Mouse (Mus musculus): Measurements from ENCODE around the gene Gm20458. TPM values are rescaled to one million over a fixed set of nuclear protein-coding genes. Genes with fewer than 3 reads are reported as not detected.

Gene Gm20458
- polyA plus RNA-seq, 1 experiment from 2014 or later, result 10.0 TPM

GRCm38 (mm10) chr2:164486258-164487114 lies 25.7 kb downstream of the Gm20458 start:
- Histone ChIP-seq H3K4me2 (replicated peaks) (peak overlapping the region; percentile 99), H3K27me3 (ENCODE audit: control insufficient read depth, insufficient read depth, low read length) (peaks cover 4% of the 10 kb centered on the region), H3K36me3 (replicated peaks; ENCODE audit: control insufficient read depth, insufficient read depth) (peaks cover 14% of the 10 kb centered on the region; the same call in 1 of the 2 replicates), H3K9me3 (ENCODE audit: control insufficient read depth, low read length) (no peaks in the 10 kb centered on the region), H3K9ac (peak overlapping the region; percentile 53), H3K27ac (no peak overlapping the region), H3K4me3 (replicated peaks; ENCODE audit: low read length) (peak overlapping the region; percentile 73), H3K4me1 (replicated peaks; ENCODE audit: control insufficient read depth, insufficient read depth, low read length) (peaks cover 12% of the 10 kb centered on the region; the same call in 1 of the 2 replicates)
- DNase-seq (ENCODE audit: low spot score) (peak; percentile 63), ATAC-seq (ENCODE audit: low FRiP score) (peak; percentile 53)
- under 1% methylated on average over 85 of the region's 90 CpGs for WGBS

- 13% methylated on average over 11 of the region's 11 CpGs for WGBS
- H3K4me2 ChIP-seq (replicated peaks), result peak overlapping the region; percentile 99
- H3K9me3 ChIP-seq (ENCODE audit: control insufficient read depth, low read length), result no peaks in the 10 kb centered on the region
- peaks cover 4% of the 10 kb centered on the region for H3K27me3 ChIP-seq (ENCODE audit: control insufficient read depth, insufficient read depth, low read length)
- H3K4me3 ChIP-seq (replicated peaks; ENCODE audit: low read length), result peak overlapping the region; percentile 73
- peaks cover 14% of the 10 kb centered on the region; the same call in 1 of the 2 replicates for H3K36me3 ChIP-seq (replicated peaks; ENCODE audit: control insufficient read depth, insufficient read depth)
- H3K9ac ChIP-seq, result peak overlapping the region; percentile 53
- DNase-seq (ENCODE audit: low spot score) (no peak), ATAC-seq (ENCODE audit: low FRiP score) (peak; percentile 57; the same call in 1 of the 2 replicates)
- peaks cover 12% of the 10 kb centered on the region; the same call in 1 of the 2 replicates for H3K4me1 ChIP-seq (replicated peaks; ENCODE audit: control insufficient read depth, insufficient read depth, low read length)
- no peak overlapping the region for H3K27ac ChIP-seq
Observed at GRCm38 (mm10) chr2:164487115-164487527, 26.4 kb downstream of the Gm20458 start.

- Histone ChIP-seq H3K27me3 (ENCODE audit: control insufficient read depth, insufficient read depth, low read length) (peaks cover 4% of the 10 kb centered on the region), H3K36me3 (replicated peaks; ENCODE audit: control insufficient read depth, insufficient read depth) (peaks cover 16% of the 10 kb centered on the region; the same call in 1 of the 2 replicates), H3K4me2 (replicated peaks) (no peak overlapping the region), H3K27ac (no peak overlapping the region), H3K9ac (no peak overlapping the region), H3K4me3 (replicated peaks; ENCODE audit: low read length) (no peak overlapping the region), H3K4me1 (replicated peaks; ENCODE audit: control insufficient read depth, insufficient read depth, low read length) (peaks cover 12% of the 10 kb centered on the region; the same call in 1 of the 2 replicates), H3K9me3 (ENCODE audit: control insufficient read depth, low read length) (no peaks in the 10 kb centered on the region)
- ATAC-seq (ENCODE audit: low FRiP score) (no peak), DNase-seq (ENCODE audit: low spot score) (no peak)
- WGBS, result 56% methylated on average over 9 of the region's 9 CpGs
Observed at GRCm38 (mm10) chr2:164487812-164488211, 27.0 kb downstream of the Gm20458 start.

- ATAC-seq (ENCODE audit: low FRiP score) (no peak), DNase-seq (ENCODE audit: low spot score) (no peak)
- H3K4me1 ChIP-seq (replicated peaks; ENCODE audit: control insufficient read depth, insufficient read depth, low read length), result peaks cover 17% of the 10 kb centered on the region
Observed at GRCm38 (mm10) chr2:164494126-164494525, 33.4 kb downstream of the Gm20458 start.

GRCm38 (mm10) chr2:164496331-164496730 lies 35.6 kb downstream of the Gm20458 start:
- Histone ChIP-seq H3K9me3 (ENCODE audit: control insufficient read depth, low read length) (no peaks in the 10 kb centered on the region), H3K27me3 (ENCODE audit: control insufficient read depth, insufficient read depth, low read length) (no peaks in the 10 kb centered on the region), H3K9ac (no peak overlapping the region), H3K4me2 (replicated peaks) (peak overlapping the region; percentile 97), H3K36me3 (replicated peaks; ENCODE audit: control insufficient read depth, insufficient read depth) (peaks cover 20% of the 10 kb centered on the region), H3K4me3 (replicated peaks; ENCODE audit: low read length) (peak overlapping the region; percentile 83; the same call in 1 of the 2 replicates), H3K27ac (no peak overlapping the region), H3K4me1 (replicated peaks; ENCODE audit: control insufficient read depth, insufficient read depth, low read length) (peaks cover 17% of the 10 kb centered on the region)
- 73% methylated on average over 1 of the region's 1 CpGs for WGBS
- no peak for DNase-seq (ENCODE audit: low spot score)
- ATAC-seq (ENCODE audit: low FRiP score), result no peak

More at GRCm38 (mm10) chr2:164494126-164494525, 33.4 kb downstream of the Gm20458 start:
- Histone ChIP-seq H3K27me3 (ENCODE audit: control insufficient read depth, insufficient read depth, low read length) (no peaks in the 10 kb centered on the region), H3K27ac (no peak overlapping the region), H3K9ac (no peak overlapping the region), H3K4me2 (replicated peaks) (no peak overlapping the region), H3K4me3 (replicated peaks; ENCODE audit: low read length) (no peak overlapping the region), H3K36me3 (replicated peaks; ENCODE audit: control insufficient read depth, insufficient read depth) (peaks cover 16% of the 10 kb centered on the region; the same call in 1 of the 2 replicates), H3K9me3 (ENCODE audit: control insufficient read depth, low read length) (no peaks in the 10 kb centered on the region)
- 54% methylated on average over 2 of the region's 2 CpGs for WGBS

GRCm38 (mm10) chr2:164496847-164497690 lies 36.3 kb downstream of the Gm20458 start, which contains the start of gene Pigt:
Pigt (plus strand) TSS chr2:164497520.
- peak; percentile 88 for DNase-seq (ENCODE audit: low spot score)
- peak within 1 kb of the TSS; percentile 75 for H3K9ac ChIP-seq
- WGBS, result 4% methylated on average over 43 of the region's 43 CpGs
- peaks cover 27% of the 10 kb centered on the region for H3K36me3 ChIP-seq (replicated peaks; ENCODE audit: control insufficient read depth, insufficient read depth)
- peak within 1 kb of the TSS; percentile 82 for H3K27ac ChIP-seq
- peaks cover 17% of the 10 kb centered on the region for H3K4me1 ChIP-seq (replicated peaks; ENCODE audit: control insufficient read depth, insufficient read depth, low read length)
- peak within 1 kb of the TSS; percentile 83 for H3K4me3 ChIP-seq (replicated peaks; ENCODE audit: low read length)
- peak; percentile 91 for ATAC-seq (ENCODE audit: low FRiP score)
- no peaks in the 10 kb centered on the region for H3K27me3 ChIP-seq (ENCODE audit: control insufficient read depth, insufficient read depth, low read length)
- peak within 1 kb of the TSS; percentile 97 for H3K4me2 ChIP-seq (replicated peaks)
- H3K9me3 ChIP-seq (ENCODE audit: control insufficient read depth, low read length), result no peaks in the 10 kb centered on the region

GRCm38 (mm10) chr2:164497691-164498268 lies 37.0 kb downstream of the Gm20458 start:
- ATAC-seq (ENCODE audit: low FRiP score) (no peak), DNase-seq (ENCODE audit: low spot score) (no peak)
- Histone ChIP-seq H3K27me3 (ENCODE audit: control insufficient read depth, insufficient read depth, low read length) (no peaks in the 10 kb centered on the region), H3K4me3 (replicated peaks; ENCODE audit: low read length) (peak overlapping the region; percentile 83), H3K27ac (peak overlapping the region; percentile 82; the same call in 1 of the 2 replicates), H3K9ac (peak overlapping the region; percentile 75), H3K9me3 (ENCODE audit: control insufficient read depth, low read length) (no peaks in the 10 kb centered on the region), H3K4me2 (replicated peaks) (peak overlapping the region; percentile 97), H3K4me1 (replicated peaks; ENCODE audit: control insufficient read depth, insufficient read depth, low read length) (peaks cover 17% of the 10 kb centered on the region), H3K36me3 (replicated peaks; ENCODE audit: control insufficient read depth, insufficient read depth) (peaks cover 31% of the 10 kb centered on the region)
- 6% methylated on average over 21 of the region's 21 CpGs for WGBS

- Histone ChIP-seq H3K9ac (no peak overlapping the region), H3K4me1 (replicated peaks; ENCODE audit: control insufficient read depth, insufficient read depth, low read length) (peaks cover 17% of the 10 kb centered on the region), H3K36me3 (replicated peaks; ENCODE audit: control insufficient read depth, insufficient read depth) (peaks cover 47% of the 10 kb centered on the region), H3K4me3 (replicated peaks; ENCODE audit: low read length) (no peak overlapping the region), H3K4me2 (replicated peaks) (no peak overlapping the region), H3K9me3 (ENCODE audit: control insufficient read depth, low read length) (peaks cover 3% of the 10 kb centered on the region; the same call in 1 of the 2 replicates), H3K27me3 (ENCODE audit: control insufficient read depth, insufficient read depth, low read length) (no peaks in the 10 kb centered on the region), H3K27ac (no peak overlapping the region)
- no peak for DNase-seq (ENCODE audit: low spot score)
- no peak for ATAC-seq (ENCODE audit: low FRiP score)
- WGBS, result 81% methylated on average over 5 of the region's 5 CpGs
Observed at GRCm38 (mm10) chr2:164499317-164499716, 38.5 kb downstream of the Gm20458 start.
